Mouse (Mus musculus) T-helper 2 cell (primary cell): ENCODE data around the gene Polm.

ENCODE experiments used
- in situ Hi-C: fragments of 300-600 bp; cut with MboI, MseI; formaldehyde crosslinking; loops from one replicate; pipeline ENCODE4 v1.15.1; 2025; ENCODE audit warnings: high pct_unique_total_duplicates

Gene Polm

GRCm38 (mm10) chr11:5837251-5838246, at the start of gene Polm:
Gene Polm (minus strand): TSS chr11:5838016.
- in situ Hi-C loops, result no loop called here

GRCm38 (mm10) chr11:5887250-5887649, 49.4 kb upstream of the Polm start:
- in situ Hi-C loops, result no loop called here

GRCm38 (mm10) chr11:5886187-5886586, 48.4 kb upstream of the Polm start:
- in situ Hi-C loops, result no loop called here

- in situ Hi-C loops, result no loop called here
These were observed 44.7 kb upstream of the Polm start for GRCm38 (mm10) chr11:5882518-5882917.

- in situ Hi-C loops, result no loop called here
These were observed 42.1 kb upstream of the Polm start for GRCm38 (mm10) chr11:5879905-5880304.

GRCm38 (mm10) chr11:5878661-5879060, 40.8 kb upstream of the Polm start:
- in situ Hi-C loops, result no loop called here

- in situ Hi-C loops, result no loop called here
These were observed 40.2 kb upstream of the Polm start, which contains the start of gene Pold2 for GRCm38 (mm10) chr11:5877921-5878526. Gene Pold2 (minus strand): TSS chr11:5878292.

- in situ Hi-C loops, result no loop called here
These were observed 39.6 kb upstream of the Polm start for GRCm38 (mm10) chr11:5877421-5877820.

- in situ Hi-C loops, result no loop called here
These were observed 35.4 kb upstream of the Polm start for GRCm38 (mm10) chr11:5873192-5873591.

GRCm38 (mm10) chr11:5872707-5873106, 34.9 kb upstream of the Polm start:
- in situ Hi-C loops, result no loop called here

- in situ Hi-C loops, result no loop called here
These were observed 32.3 kb upstream of the Polm start for GRCm38 (mm10) chr11:5870069-5870468.

GRCm38 (mm10) chr11:5869331-5869730, 31.5 kb upstream of the Polm start:
- in situ Hi-C loops, result no loop called here

GRCm38 (mm10) chr11:5868324-5868723, 30.5 kb upstream of the Polm start:
- in situ Hi-C loops, result no loop called here

GRCm38 (mm10) chr11:5867196-5867595, 29.4 kb upstream of the Polm start:
- in situ Hi-C loops, result no loop called here

GRCm38 (mm10) chr11:5862394-5863105, 24.7 kb upstream of the Polm start:
- in situ Hi-C loops, result no loop called here

- in situ Hi-C loops, result no loop called here
These were observed 24.0 kb upstream of the Polm start, which contains the start of gene Aebp1 for GRCm38 (mm10) chr11:5861678-5862393. Gene Aebp1 (plus strand): TSS chr11:5861947.

GRCm38 (mm10) chr11:5860639-5861038, 22.8 kb upstream of the Polm start:
- in situ Hi-C loops, result no loop called here

- in situ Hi-C loops, result no loop called here
These were observed 22.2 kb upstream of the Polm start for GRCm38 (mm10) chr11:5859883-5860550.

- in situ Hi-C loops, result no loop called here
These were observed 20.9 kb upstream of the Polm start for GRCm38 (mm10) chr11:5858723-5859122.

- in situ Hi-C loops, result no loop called here
These were observed 18.8 kb upstream of the Polm start for GRCm38 (mm10) chr11:5856479-5857130.
